Mouse (Mus musculus): ENCODE measurements around the gene Gm20219.

- TF ChIP-seq CHD2 (IDR thresholded peaks at IDR 0.05; ENCODE audit: low read depth, low read length) (no peak), MAFK (IDR thresholded peaks at IDR 0.05; ENCODE audit: insufficient read depth, low read depth, low read length) (no peak), ZNF384 (IDR thresholded peaks at IDR 0.05; ENCODE audit: low read depth, low read length) (no peak)
Observed at GRCm38 (mm10) chr17:56551841-56552581, 2.2 kb downstream of the Gm20219 start.
